Mouse (Mus musculus): Measurements from ENCODE around the gene Spata16. TPM values are rescaled to one million over a fixed set of nuclear protein-coding genes. Genes with fewer than 3 reads are reported as not detected.

Gene Spata16
- total and polyA plus RNA-seq, 3 experiments: not detected

- H3K9me3 ChIP-seq (replicated peaks; ENCODE audit: low read length): no peaks in the 10 kb centered on the region
- no peak overlapping the region for H3K4me3 ChIP-seq (replicated peaks in 1 of 3; ENCODE audit: low read depth in 2 of 3, low read length in 2 of 3, poor library complexity in 1 of 3)
- no peak overlapping the region for H3K9ac ChIP-seq (ENCODE audit: insufficient read depth, low read depth)
- H3K79me2 ChIP-seq (replicated peaks; ENCODE audit: control insufficient read depth, extremely low read depth, insufficient read depth, poor library complexity, severe bottlenecking): no peaks in the 10 kb centered on the region
- H3K36me3 ChIP-seq (replicated peaks in 1 of 2; ENCODE audit: control insufficient read depth in 1 of 2, insufficient read depth in 1 of 2, low read length in 1 of 2): no peaks in the 10 kb centered on the region
- no peak overlapping the region for H3K4me2 ChIP-seq (ENCODE audit: insufficient read depth, low read depth, poor library complexity, severe bottlenecking)
- dilution Hi-C loops (cut with MboI; ENCODE audit: extremely low pct_ligation_motif_present, extremely low pct_unique_long_range_greater_than_20kb, low sequenced_read_pairs) (no loop called here), in situ Hi-C loops (cut with MboI; ENCODE audit: low pct_ligation_motif_present, low pct_unique_long_range_greater_than_20kb, low sequenced_read_pairs) (no loop called here)
- peaks cover 0 to 15% of the 10 kb centered on the region in 2 experiments; a peak in 2 of 4 replicates for H3K4me1 ChIP-seq (ENCODE audit: control insufficient read depth in 1 of 2, insufficient read depth in 2 of 2)
- TF ChIP-seq MEF2A (IDR thresholded peaks at IDR 0.05; ENCODE audit: borderline replicate concordance, low read depth, low read length) (no peak), ETS1 (conservative IDR thresholded peaks at IDR 0.05; ENCODE audit: low read depth, low read length) (peak; percentile 93), JUND (conservative IDR thresholded peaks at IDR 0.05; ENCODE audit: low read depth, low read length) (0 out of 2 replicates have a peak, but pooled peaks have one; percentile 22), IRF4 (IDR thresholded peaks at IDR 0.05; ENCODE audit: low read depth, low read length) (peak; percentile 89), EP300 (IDR thresholded peaks at IDR 0.05; ENCODE audit: low read length) (peak; percentile 83)
- no peaks in the 10 kb centered on the region for H3K27me3 ChIP-seq (replicated peaks)
- no peak overlapping the region for H3K27ac ChIP-seq (ENCODE audit: insufficient read depth, low read depth)
- DNase-seq (ENCODE audit: extremely low read depth): peak; percentile 51
These were observed 279.2 kb downstream of the Spata16 start for GRCm38 (mm10) chr3:26916607-26917006.

GRCm38 (mm10) chr3:26920986-26921385 lies 283.6 kb downstream of the Spata16 start:
- Histone ChIP-seq H3K27ac (ENCODE audit: insufficient read depth, low read depth) (no peak overlapping the region), H3K27me3 (replicated peaks) (no peaks in the 10 kb centered on the region), H3K36me3 (replicated peaks in 1 of 2; ENCODE audit: control insufficient read depth in 1 of 2, insufficient read depth in 1 of 2, low read length in 1 of 2) (no peaks in the 10 kb centered on the region), H3K9ac (ENCODE audit: insufficient read depth, low read depth) (no peak overlapping the region), H3K79me2 (replicated peaks; ENCODE audit: control insufficient read depth, extremely low read depth, insufficient read depth, poor library complexity, severe bottlenecking) (no peaks in the 10 kb centered on the region), H3K9me3 (replicated peaks; ENCODE audit: low read length) (peaks cover 7% of the 10 kb centered on the region), H3K4me3 (replicated peaks in 1 of 3; ENCODE audit: low read depth in 2 of 3, low read length in 2 of 3, poor library complexity in 1 of 3) (no peak overlapping the region), H3K4me1 (ENCODE audit: control insufficient read depth in 1 of 2, insufficient read depth in 2 of 2) (peaks cover 0 to 20% of the 10 kb centered on the region in 2 experiments; a peak in 2 of 4 replicates), H3K4me2 (ENCODE audit: insufficient read depth, low read depth, poor library complexity, severe bottlenecking) (no peak overlapping the region)
- in situ Hi-C loops (cut with MboI; ENCODE audit: low pct_ligation_motif_present, low pct_unique_long_range_greater_than_20kb, low sequenced_read_pairs): no loop called here
- DNase-seq (ENCODE audit: extremely low read depth): no peak
- dilution Hi-C loops (cut with MboI; ENCODE audit: extremely low pct_ligation_motif_present, extremely low pct_unique_long_range_greater_than_20kb, low sequenced_read_pairs): no loop called here
- no peak for TF ChIP-seq ZMIZ1 (IDR thresholded peaks at IDR 0.05; ENCODE audit: low read depth, low read length)
- no peak for TF ChIP-seq RCOR1 (conservative IDR thresholded peaks at IDR 0.05; ENCODE audit: low read depth, low read length)
- TF ChIP-seq ZKSCAN1 (IDR thresholded peaks at IDR 0.05; ENCODE audit: borderline replicate concordance, low read depth, low read length): no peak
- no peak for TF ChIP-seq USF2 (conservative IDR thresholded peaks at IDR 0.05; ENCODE audit: low read depth, low read length)
- TF ChIP-seq POLR2A (IDR thresholded peaks at IDR 0.05; ENCODE audit: low read depth, low read length): no peak
- TF ChIP-seq POLR2AphosphoS2 (IDR thresholded peaks at IDR 0.05; ENCODE audit: low read depth, low read length): no peak
- TF ChIP-seq UBTF (IDR thresholded peaks at IDR 0.05; ENCODE audit: low read depth, low read length): no peak
- TF ChIP-seq MEF2A (IDR thresholded peaks at IDR 0.05; ENCODE audit: borderline replicate concordance, low read depth, low read length): no peak
- TF ChIP-seq RAD21 (IDR thresholded peaks at IDR 0.05; ENCODE audit: low read depth, low read length): no peak
- no peak for TF ChIP-seq CHD2 (IDR thresholded peaks at IDR 0.05; ENCODE audit: low read length)
- no peak for TF ChIP-seq HCFC1 (IDR thresholded peaks at IDR 0.05; ENCODE audit: low read depth, low read length)
- no peak for TF ChIP-seq JUND (conservative IDR thresholded peaks at IDR 0.05; ENCODE audit: low read depth, low read length)
- no peak for TF ChIP-seq SIN3A (IDR thresholded peaks at IDR 0.05; ENCODE audit: low read length)
- no peak for TF ChIP-seq IRF4 (IDR thresholded peaks at IDR 0.05; ENCODE audit: low read depth, low read length)
- TF ChIP-seq CTCF (conservative IDR thresholded peaks at IDR 0.05 in 1 of 2, IDR thresholded peaks at IDR 0.05 in 1 of 2; ENCODE audit: low read depth in 2 of 2, low read length in 2 of 2): no peak
- TF ChIP-seq ZNF384 (IDR thresholded peaks at IDR 0.05; ENCODE audit: low read depth, low read length): no peak

Data from CH12.LX (cell line).